Mouse (Mus musculus) midbrain, embryonic 11.5 days (tissue): Measurements from ENCODE around the gene Marf1. TPM values are rescaled to one million over a fixed set of nuclear protein-coding genes. Genes with fewer than 3 reads are reported as not detected.

Experiments
- ATAC-seq: fragments of 200-750 bp; cut with Nextera tagmentation; 2 replicates; pipeline ENCODE4 v1.8.0; 2017; ENCODE audit warnings: moderate TSS enrichment, moderate library complexity; ENCODE audit not compliant: low FRiP score
- DNase-seq: peaks from one replicate; pipeline ENCODE4 v3.0.0; 2015; ENCODE audit warnings: low spot score; ENCODE audit errors: missing footprints
- H3K27ac ChIP-seq: fragments of 300-500 bp; sonication (generic); 2 replicates; pipeline ENCODE4 v1.5.1; 2014; ENCODE audit warnings: low read depth, low read length
- H3K27me3 ChIP-seq: fragments of 300-500 bp; sonication (generic); 2 replicates; pipeline ENCODE4 v1.6.1; 2014; ENCODE audit warnings: mild to moderate bottlenecking, low read length, moderate library complexity, mixed read lengths; ENCODE audit not compliant: control insufficient read depth, insufficient read depth
- H3K36me3 ChIP-seq: fragments of 300-500 bp; sonication (generic); 2 replicates; pipeline ENCODE4 v1.6.1; 2014; ENCODE audit warnings: mild to moderate bottlenecking, low read length, moderate library complexity, mixed read lengths; ENCODE audit not compliant: control insufficient read depth, insufficient read depth
- H3K4me1 ChIP-seq: fragments of 300-500 bp; sonication (generic); 2 replicates; pipeline ENCODE4 v1.6.1; 2014; ENCODE audit warnings: low read length; ENCODE audit not compliant: control insufficient read depth, insufficient read depth
- H3K4me2 ChIP-seq: fragments of 300-500 bp; sonication (generic); 2 replicates; pipeline ENCODE4 v1.6.1; 2014; ENCODE audit warnings: mild to moderate bottlenecking, moderate library complexity
- H3K4me3 ChIP-seq: fragments of 300-500 bp; sonication (generic); 2 replicates; pipeline ENCODE4 v1.5.1; 2014; ENCODE audit warnings: low read depth, low read length
- H3K9ac ChIP-seq: fragments of 300-500 bp; sonication (generic); 2 replicates; pipeline ENCODE4 v1.6.1; 2014; ENCODE audit warnings: low read length
- H3K9me3 ChIP-seq: fragments of 300-500 bp; sonication (generic); 2 replicates; pipeline ENCODE4 v1.6.1; 2016; ENCODE audit warnings: low read length; ENCODE audit not compliant: control insufficient read depth
- WGBS: fragments of 180-500 bp; shearing (Covaris S2); extraction: QIAGEN DNeasy Blood & Tissue Kit; methylation state at CpG from one replicate; pipeline ENCODE4 v1.1.7; 2014; 5-methylcytosine and 5-hydroxymethylcytosine counted together
- polyA plus RNA-seq: library from polyadenylated mRNA; unstranded; fragments of >200 nt; fragmentation: Nextera tagmentation; extraction: Ambion mirVana; gene quantifications from 2 replicates; pipeline ENCODE4 v1.2.1, GENCODE M21; 2014

Gene Marf1
- polyA plus RNA-seq, 1 experiment from 2014 or later = 17.4 TPM

- ATAC-seq (no peak), DNase-seq (no peak)
- Histone ChIP-seq H3K4me3 (no peak overlapping the region), H3K4me1 (no peaks in the 10 kb centered on the region), H3K9ac (no peak overlapping the region), H3K27ac (no peak overlapping the region), H3K36me3 (peaks cover 35% of the 10 kb centered on the region), H3K4me2 (no peak overlapping the region), H3K9me3 (no peaks in the 10 kb centered on the region), H3K27me3 (no peaks in the 10 kb centered on the region)
- 100% methylated on average over 1 of the region's 1 CpGs for WGBS
Measured at GRCm38 (mm10) chr16:14125253-14125652, 37.9 kb downstream of the Marf1 start.

- Histone ChIP-seq H3K27ac (no peak overlapping the region), H3K9ac (no peak overlapping the region), H3K4me3 (no peak overlapping the region), H3K27me3 (no peaks in the 10 kb centered on the region), H3K4me2 (no peak overlapping the region), H3K9me3 (no peaks in the 10 kb centered on the region), H3K4me1 (no peaks in the 10 kb centered on the region), H3K36me3 (peaks cover 35% of the 10 kb centered on the region)
- WGBS = 97% methylated on average over 7 of the region's 7 CpGs
- ATAC-seq (no peak), DNase-seq (no peak)
Measured at GRCm38 (mm10) chr16:14124709-14125108, 38.4 kb downstream of the Marf1 start.

- Histone ChIP-seq H3K27ac (no peak overlapping the region), H3K27me3 (no peaks in the 10 kb centered on the region), H3K9ac (no peak overlapping the region), H3K4me3 (no peak overlapping the region), H3K4me2 (no peak overlapping the region), H3K4me1 (no peaks in the 10 kb centered on the region), H3K36me3 (peaks cover 35% of the 10 kb centered on the region), H3K9me3 (no peaks in the 10 kb centered on the region)
- no peak for DNase-seq
- no peak for ATAC-seq
- WGBS = 91% methylated on average over 2 of the region's 2 CpGs
Measured at GRCm38 (mm10) chr16:14123901-14124300, 39.2 kb downstream of the Marf1 start.

- no peak for ATAC-seq
- DNase-seq = no peak
- H3K36me3 ChIP-seq = peaks cover 30% of the 10 kb centered on the region
- no peak overlapping the region for H3K27ac ChIP-seq
- H3K27me3 ChIP-seq = no peaks in the 10 kb centered on the region
- no peaks in the 10 kb centered on the region for H3K4me1 ChIP-seq
- H3K9ac ChIP-seq = no peak overlapping the region
- no peak overlapping the region for H3K4me2 ChIP-seq
- H3K4me3 ChIP-seq = no peak overlapping the region
- no peaks in the 10 kb centered on the region for H3K9me3 ChIP-seq
Measured at GRCm38 (mm10) chr16:14122586-14122985, 40.6 kb downstream of the Marf1 start.

GRCm38 (mm10) chr16:14121563-14121962 lies 41.6 kb downstream of the Marf1 start:
- H3K9ac ChIP-seq = no peak overlapping the region
- no peak overlapping the region for H3K4me3 ChIP-seq
- H3K4me1 ChIP-seq = no peaks in the 10 kb centered on the region
- WGBS = 93% methylated on average over 7 of the region's 7 CpGs
- ATAC-seq = no peak
- DNase-seq = no peak
- H3K4me2 ChIP-seq = no peak overlapping the region
- no peaks in the 10 kb centered on the region for H3K27me3 ChIP-seq
- peaks cover 30% of the 10 kb centered on the region for H3K36me3 ChIP-seq
- no peaks in the 10 kb centered on the region for H3K9me3 ChIP-seq
- H3K27ac ChIP-seq = no peak overlapping the region

GRCm38 (mm10) chr16:14120941-14121340 lies 42.2 kb downstream of the Marf1 start:
- Histone ChIP-seq H3K27ac (no peak overlapping the region), H3K27me3 (no peaks in the 10 kb centered on the region), H3K9ac (no peak overlapping the region), H3K4me3 (no peak overlapping the region), H3K4me2 (no peak overlapping the region), H3K36me3 (peaks cover 30% of the 10 kb centered on the region), H3K9me3 (no peaks in the 10 kb centered on the region), H3K4me1 (no peaks in the 10 kb centered on the region)
- 87% methylated on average over 5 of the region's 5 CpGs for WGBS
- no peak for DNase-seq
- no peak for ATAC-seq

- no peak for DNase-seq
- WGBS = 90% methylated on average over 2 of the region's 2 CpGs
- H3K4me2 ChIP-seq = no peak overlapping the region
Measured at GRCm38 (mm10) chr16:14117299-14117698, 45.9 kb downstream of the Marf1 start.

GRCm38 (mm10) chr16:14112742-14113141 lies 50.4 kb downstream of the Marf1 start:
- Histone ChIP-seq H3K36me3 (peaks cover 12% of the 10 kb centered on the region), H3K27ac (no peak overlapping the region), H3K4me2 (no peak overlapping the region), H3K27me3 (no peaks in the 10 kb centered on the region), H3K9me3 (no peaks in the 10 kb centered on the region), H3K4me3 (no peak overlapping the region), H3K4me1 (no peaks in the 10 kb centered on the region), H3K9ac (no peak overlapping the region)
- no peak for ATAC-seq
- DNase-seq = no peak
- WGBS = 97% methylated on average over 3 of the region's 3 CpGs

More at GRCm38 (mm10) chr16:14117299-14117698, 45.9 kb downstream of the Marf1 start:
- Histone ChIP-seq H3K27me3 (no peaks in the 10 kb centered on the region), H3K4me1 (no peaks in the 10 kb centered on the region), H3K9ac (no peak overlapping the region), H3K4me3 (no peak overlapping the region), H3K27ac (no peak overlapping the region), H3K9me3 (no peaks in the 10 kb centered on the region), H3K36me3 (peaks cover 19% of the 10 kb centered on the region)
- no peak for ATAC-seq

- Histone ChIP-seq H3K36me3 (peaks cover 12% of the 10 kb centered on the region), H3K4me1 (no peaks in the 10 kb centered on the region), H3K27me3 (no peaks in the 10 kb centered on the region), H3K27ac (no peak overlapping the region), H3K9ac (no peak overlapping the region), H3K4me2 (no peak overlapping the region), H3K4me3 (no peak overlapping the region), H3K9me3 (no peaks in the 10 kb centered on the region)
- DNase-seq (no peak), ATAC-seq (no peak)
- 77% methylated on average over 2 of the region's 2 CpGs for WGBS
Measured at GRCm38 (mm10) chr16:14112133-14112532, 51.0 kb downstream of the Marf1 start.

- Histone ChIP-seq H3K9ac (no peak overlapping the region), H3K36me3 (peaks cover 12% of the 10 kb centered on the region)
- 82% methylated on average over 2 of the region's 2 CpGs for WGBS
Measured at GRCm38 (mm10) chr16:14110922-14111321, 52.2 kb downstream of the Marf1 start.

More at GRCm38 (mm10) chr16:14110922-14111321, 52.2 kb downstream of the Marf1 start:
- H3K4me1 ChIP-seq = no peaks in the 10 kb centered on the region
- H3K27me3 ChIP-seq = no peaks in the 10 kb centered on the region
- H3K27ac ChIP-seq = no peak overlapping the region
- no peaks in the 10 kb centered on the region for H3K9me3 ChIP-seq
- no peak for DNase-seq
- H3K4me2 ChIP-seq = no peak overlapping the region
- no peak overlapping the region for H3K4me3 ChIP-seq
- no peak for ATAC-seq
